ENCODE assay signal across 39 mouse cellular contexts in the genomic region with DNA sequence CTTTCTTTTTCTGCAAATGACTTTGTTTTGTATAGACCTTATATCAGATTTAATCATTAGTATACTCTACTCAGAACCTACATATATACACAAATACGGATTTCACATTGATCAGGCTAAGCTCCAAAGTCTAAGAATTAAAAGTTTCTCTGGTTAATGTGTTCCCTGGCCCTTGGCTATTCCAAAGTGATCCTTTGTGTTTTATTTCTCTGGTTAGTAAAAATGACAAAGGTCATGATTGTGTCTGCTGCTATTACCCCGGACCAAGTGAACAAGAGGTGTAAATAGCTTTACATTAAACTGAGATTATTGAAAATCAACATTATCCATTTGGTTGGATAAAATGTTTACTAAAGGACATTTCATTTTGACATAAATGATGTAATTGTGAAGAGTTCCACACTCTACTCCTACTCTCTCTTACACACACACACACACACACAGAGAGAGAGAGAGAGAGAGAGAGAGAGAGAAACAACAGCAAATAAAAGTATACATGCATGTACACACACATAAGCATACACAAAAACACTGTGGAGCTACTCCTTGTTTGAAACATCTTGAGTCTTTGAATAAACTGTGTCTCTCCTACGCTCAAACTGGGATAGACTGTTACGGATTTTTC. TPM values are rescaled to one million over a fixed set of nuclear protein-coding genes. Genes with fewer than 3 reads are reported as not detected.
"Had no signal": no experiment of that assay in that cellular context is flagged by ENCODE, and none has a peak within 500 bp of the region (broad histone marks: within the 10 kb centered on the region; RNA-seq: fewer than 3 reads in every experiment).

No protein-coding gene starts in this region.

- H3K4me2 ChIP-seq: heart, embryonic 11.5 days; heart, embryonic 13.5 days; heart, embryonic 15.5 days; hindbrain, embryonic 13.5 days; hindbrain, embryonic 15.5 days; kidney, embryonic 15.5 days; limb, embryonic 13.5 days; limb, embryonic 15.5 days; liver, embryonic 12.5 days had no signal

- H3K9me3 ChIP-seq: heart, embryonic 13.5 days; heart, embryonic 15.5 days; hindbrain, embryonic 13.5 days; hindbrain, embryonic 15.5 days; kidney, embryonic 15.5 days; limb, embryonic 13.5 days; limb, embryonic 15.5 days; liver, embryonic 12.5 days had no signal

- H3K27me3 ChIP-seq: heart, embryonic 13.5 days; heart, embryonic 15.5 days; hindbrain, embryonic 13.5 days; hindbrain, embryonic 15.5 days; kidney, embryonic 15.5 days; limb, embryonic 13.5 days; limb, embryonic 15.5 days; liver, embryonic 12.5 days had no signal

- DNase-seq: forebrain, postnatal 0 days; gastrocnemius, postnatal 14 days; gastrocnemius, postnatal 36 days; heart, adult 11 months; heart, adult 2 months; heart, postnatal 14 days; heart, postnatal 36 days; kidney, adult 11 months; kidney, adult 8-10 months; kidney, postnatal 14 days; kidney, postnatal 36 days; layer of hippocampus, adult 9-11 months; layer of hippocampus, postnatal 36 days; left cerebral cortex, postnatal 4 days had no signal

- H3K4me1 ChIP-seq: heart, embryonic 13.5 days; heart, embryonic 15.5 days; hindbrain, embryonic 13.5 days; hindbrain, embryonic 15.5 days; kidney, embryonic 15.5 days; limb, embryonic 13.5 days; limb, embryonic 15.5 days; liver, embryonic 12.5 days had no signal

- H3K27ac ChIP-seq: heart, adult 2 months; heart, embryonic 13.5 days; heart, embryonic 15.5 days; hindbrain, embryonic 13.5 days; hindbrain, embryonic 15.5 days; hindbrain, postnatal 0 days; kidney, embryonic 15.5 days; limb, embryonic 13.5 days; limb, embryonic 15.5 days; liver, embryonic 12.5 days had no signal

- H3K4me3 ChIP-seq: heart, adult 2 months; heart, embryonic 13.5 days; heart, embryonic 15.5 days; hindbrain, embryonic 13.5 days; hindbrain, embryonic 15.5 days; kidney, embryonic 15.5 days; limb, embryonic 13.5 days; limb, embryonic 15.5 days; liver, embryonic 12.5 days had no signal

- H3K36me3 ChIP-seq: heart, embryonic 13.5 days; heart, embryonic 15.5 days; hindbrain, embryonic 13.5 days; hindbrain, embryonic 15.5 days; kidney, embryonic 15.5 days; limb, embryonic 13.5 days; limb, embryonic 15.5 days; liver, embryonic 12.5 days had no signal

- H3K9ac ChIP-seq: forebrain, postnatal 0 days; heart, embryonic 13.5 days; heart, embryonic 15.5 days; hindbrain, embryonic 13.5 days; hindbrain, embryonic 15.5 days; kidney, embryonic 15.5 days; limb, embryonic 13.5 days; limb, embryonic 15.5 days; liver, embryonic 12.5 days had no signal

- ATAC-seq: forebrain, postnatal 0 days; hindbrain, postnatal 0 days; intestine, embryonic 16.5 days; liver, embryonic 12.5 days had no signal

RNA-seq across cellular contexts. Expression of gene Fmo2, which starts 16.5 kb away (rescaled TPM):
- total RNA-seq: hematopoietic stem cell, adult 5-6 weeks had no signal

RNA-seq across cellular contexts. Expression of gene Fmo6, which starts 22.3 kb away (rescaled TPM):
- total RNA-seq: forebrain, postnatal 0 days; gastrocnemius, adult 18-20 months; gastrocnemius, adult 8-10 months; gastrocnemius, postnatal 14 days; gastrocnemius, postnatal 36 days; heart, adult 2 months; heart, postnatal 14 days; heart, postnatal 36 days; hematopoietic stem cell, adult 5-6 weeks; hindbrain, postnatal 0 days; layer of hippocampus, adult 18-20 months; layer of hippocampus, adult 8-10 months; layer of hippocampus, postnatal 14 days; layer of hippocampus, postnatal 36 days; left cerebral cortex, adult 18-20 months; left cerebral cortex, adult 8-10 months; left cerebral cortex, postnatal 10 days; left cerebral cortex, postnatal 25 days; left cerebral cortex, postnatal 4 days had no signal
- polyA plus RNA-seq: forebrain, postnatal 0 days; heart, embryonic 11.5 days; heart, embryonic 13.5 days; heart, embryonic 15.5 days; heart, postnatal 0 days; hindbrain, embryonic 11.5 days; hindbrain, embryonic 13.5 days; hindbrain, embryonic 15.5 days; hindbrain, postnatal 0 days; intestine, embryonic 16.5 days; large intestine, adult 2 months; limb, embryonic 11.5 days; liver, embryonic 12.5 days had no signal
